Mouse (Mus musculus): Measurements from ENCODE around the gene Zfp579.

The Zfp579 gene

DNA sequence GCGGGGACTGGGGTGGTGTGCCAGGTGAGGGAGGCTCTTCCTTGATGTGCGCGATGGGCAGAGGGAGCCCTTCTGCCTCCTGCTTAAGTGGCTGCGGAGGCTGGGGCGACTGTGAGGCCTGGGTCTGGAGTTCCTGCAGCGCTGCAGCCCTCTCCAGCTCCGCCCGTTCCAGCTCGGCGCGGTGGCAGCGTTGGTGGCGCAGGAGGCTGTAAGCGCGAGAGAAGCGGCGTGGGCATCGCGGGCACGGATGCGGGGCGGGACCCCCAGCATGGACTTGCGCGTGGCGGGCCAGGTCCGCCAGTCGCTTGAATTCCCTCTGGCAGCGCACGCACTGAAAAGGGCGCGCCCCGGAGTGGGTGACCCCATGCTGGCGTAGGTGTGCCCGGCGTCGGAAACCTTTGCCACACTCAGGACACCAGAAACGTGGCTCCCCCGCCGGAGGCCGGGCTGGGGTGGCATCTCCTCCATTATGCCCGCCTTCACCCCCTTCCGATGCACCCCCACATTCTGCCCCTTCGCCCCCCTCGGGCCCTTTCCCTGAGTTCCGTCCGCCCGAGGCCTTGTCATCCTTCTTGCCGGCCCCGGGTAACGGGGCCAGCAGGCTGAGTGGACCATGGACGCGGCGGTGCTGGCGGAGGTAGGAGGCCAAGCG, 2.5 kb downstream of the Zfp579 start:
- TF ChIP-seq GATA4 (IDR thresholded peaks at IDR 0.05; ENCODE audit: insufficient replicate concordance, low read length): no peak

DNA sequence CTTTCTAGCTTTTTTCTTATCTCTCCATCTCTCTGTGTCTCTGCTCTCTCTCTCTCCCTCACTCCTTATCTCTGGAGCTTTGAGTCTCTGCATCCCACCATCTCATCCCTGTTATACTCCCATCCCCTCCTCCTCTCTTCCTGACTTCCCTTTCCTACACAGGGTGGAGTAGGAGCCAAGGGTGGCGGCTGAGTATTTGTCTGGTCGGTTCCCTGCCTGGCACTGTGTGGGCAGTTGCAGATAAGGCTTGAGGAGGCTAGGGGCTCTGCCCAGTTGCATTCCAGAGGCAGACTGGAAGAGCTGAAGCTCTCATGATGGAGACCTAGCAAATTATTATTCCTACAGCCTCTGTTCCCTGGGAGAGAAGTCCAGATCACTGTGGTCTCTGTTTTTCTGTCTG, 7.7 kb downstream of the Zfp579 start:
- no peak for TF ChIP-seq GATA4 (IDR thresholded peaks at IDR 0.05; ENCODE audit: insufficient replicate concordance, low read length)

- no peak for TF ChIP-seq GATA4 (IDR thresholded peaks at IDR 0.05; ENCODE audit: insufficient replicate concordance, low read length)
Measured at GRCm38 (mm10) chr7:4976832-4977231, 19.1 kb downstream of the Zfp579 start.

DNA sequence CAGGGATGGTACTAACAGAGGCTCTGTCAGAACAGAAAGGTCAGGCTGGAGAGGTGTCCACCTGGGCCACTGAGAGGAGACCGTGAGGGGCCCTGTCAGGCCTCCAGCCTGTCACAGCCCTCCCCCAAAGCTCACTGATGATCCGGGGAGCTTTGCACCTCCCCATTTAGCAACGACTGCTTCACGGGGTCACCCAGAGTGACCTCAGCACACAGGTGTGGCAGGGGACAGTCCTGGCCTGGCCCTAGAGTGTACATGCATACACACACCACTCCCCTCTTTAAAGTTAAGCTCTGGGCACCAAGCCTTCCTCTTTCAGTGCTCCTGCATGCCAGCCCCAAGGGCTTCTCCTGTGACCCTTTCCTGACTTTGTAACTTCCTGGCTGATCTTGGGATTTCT, 20.5 kb downstream of the Zfp579 start:
- TF ChIP-seq GATA4 (IDR thresholded peaks at IDR 0.05; ENCODE audit: insufficient replicate concordance, low read length): no peak

DNA sequence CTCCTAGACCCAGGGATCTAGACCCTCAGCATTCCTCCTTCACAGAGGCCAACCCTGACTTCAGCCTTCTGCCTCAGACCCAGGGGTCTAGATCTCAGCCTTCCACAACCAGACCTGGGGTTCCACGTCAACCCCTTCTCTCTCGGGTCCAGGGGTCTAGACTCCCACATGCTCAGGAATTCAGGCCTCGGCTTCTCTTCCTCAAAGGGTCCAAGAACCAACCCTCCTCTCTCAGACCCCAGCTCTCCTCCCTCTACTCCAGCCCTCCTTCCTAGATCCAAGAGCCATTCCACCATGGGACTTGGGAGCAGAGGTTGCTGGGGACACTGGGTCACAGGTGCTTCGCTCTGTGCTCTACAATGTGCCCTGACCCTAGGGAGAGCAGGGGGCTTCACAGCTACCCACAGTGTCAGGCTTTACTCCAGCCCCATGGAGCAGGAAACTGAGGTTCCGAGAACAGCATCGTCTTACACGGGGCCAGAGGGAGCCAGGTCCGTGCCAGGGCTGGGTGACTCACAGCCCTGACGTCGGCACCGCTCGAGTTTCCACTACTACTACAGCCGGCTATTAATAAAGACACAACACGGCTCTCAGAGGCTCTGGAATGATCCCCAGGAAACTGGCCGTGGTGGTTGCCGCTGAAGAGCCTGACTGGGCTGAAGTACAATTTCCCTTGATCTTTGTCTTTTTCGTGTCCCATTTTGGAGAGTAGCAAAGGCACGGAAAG, 23.5 kb downstream of the Zfp579 start:
- no peak for TF ChIP-seq GATA4 (IDR thresholded peaks at IDR 0.05; ENCODE audit: insufficient replicate concordance, low read length)

GRCm38 (mm10) chr7:4971710-4972109, 24.2 kb downstream of the Zfp579 start:
- no peak for TF ChIP-seq GATA4 (IDR thresholded peaks at IDR 0.05; ENCODE audit: insufficient replicate concordance, low read length)

- TF ChIP-seq GATA4 (IDR thresholded peaks at IDR 0.05; ENCODE audit: insufficient replicate concordance, low read length): no peak
Measured at GRCm38 (mm10) chr7:4971068-4971467, 24.9 kb downstream of the Zfp579 start, which contains the start of gene Sbk3. Gene Sbk3 (minus strand): TSS chr7:4971168.

GRCm38 (mm10) chr7:4964988-4965387, 31.0 kb downstream of the Zfp579 start:
- TF ChIP-seq GATA4 (IDR thresholded peaks at IDR 0.05; ENCODE audit: insufficient replicate concordance, low read length): no peak

GRCm38 (mm10) chr7:4964272-4964671, 31.7 kb downstream of the Zfp579 start, which contains the start of gene Sbk2:
Gene Sbk2 (minus strand): TSS chr7:4964406.
- no peak for TF ChIP-seq GATA4 (IDR thresholded peaks at IDR 0.05; ENCODE audit: insufficient replicate concordance, low read length)

DNA sequence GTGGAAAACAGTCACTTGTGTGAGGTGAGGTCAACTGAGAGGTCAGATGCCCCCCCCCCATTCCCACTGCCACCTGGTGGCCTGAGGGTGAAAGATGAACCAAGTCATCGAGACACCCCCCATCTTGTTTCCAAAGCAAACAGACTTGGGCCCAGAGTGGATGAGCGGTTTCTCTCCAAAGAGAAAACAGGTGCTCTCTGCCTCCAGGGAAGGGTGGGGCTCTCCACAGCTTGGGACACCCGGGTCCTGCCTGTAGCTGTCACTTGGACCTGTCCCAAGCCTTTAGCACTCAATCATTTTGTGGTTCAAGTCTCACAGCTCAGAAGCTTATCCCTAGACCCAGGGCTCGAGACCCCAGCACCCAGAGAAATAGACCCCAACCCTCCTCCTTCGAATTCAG, 32.4 kb downstream of the Zfp579 start:
- no peak for TF ChIP-seq GATA4 (IDR thresholded peaks at IDR 0.05; ENCODE audit: insufficient replicate concordance, low read length)

- TF ChIP-seq GATA4 (IDR thresholded peaks at IDR 0.05; ENCODE audit: insufficient replicate concordance, low read length): no peak
Measured at GRCm38 (mm10) chr7:4957361-4957760, 38.6 kb downstream of the Zfp579 start.

- TF ChIP-seq GATA4 (IDR thresholded peaks at IDR 0.05; ENCODE audit: insufficient replicate concordance, low read length): no peak
Measured at GRCm38 (mm10) chr7:4953815-4954445, 42.0 kb downstream of the Zfp579 start.

- no peak for TF ChIP-seq GATA4 (IDR thresholded peaks at IDR 0.05; ENCODE audit: insufficient replicate concordance, low read length)
Measured at GRCm38 (mm10) chr7:4950561-4951342, 45.2 kb downstream of the Zfp579 start.

DNA sequence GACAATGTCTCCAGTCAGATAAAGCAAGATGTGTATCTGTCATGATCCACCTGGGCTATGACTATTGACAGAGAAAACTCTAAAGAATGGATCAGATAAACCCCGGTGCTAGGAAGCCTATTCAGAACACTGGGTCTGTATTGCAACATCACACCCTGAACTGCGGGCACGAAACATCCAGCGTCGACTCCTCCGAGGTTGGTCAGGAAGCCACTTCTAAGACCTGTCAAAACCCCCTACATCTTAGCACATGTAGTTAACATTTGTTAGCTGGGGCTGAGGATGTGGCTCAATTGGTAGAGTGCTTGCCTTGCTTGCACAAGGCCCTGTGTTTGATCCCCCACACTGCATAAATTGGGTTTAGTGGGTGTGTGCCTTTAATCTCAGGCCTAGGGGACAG, 47.6 kb downstream of the Zfp579 start:
- no peak for TF ChIP-seq GATA4 (IDR thresholded peaks at IDR 0.05; ENCODE audit: insufficient replicate concordance, low read length)

GRCm38 (mm10) chr7:4947855-4948254, 48.1 kb downstream of the Zfp579 start:
- no peak for TF ChIP-seq GATA4 (IDR thresholded peaks at IDR 0.05; ENCODE audit: insufficient replicate concordance, low read length)
